Mouse (Mus musculus) heart, postnatal 10 days (tissue): Measurements from ENCODE around the gene Dync1i1. TPM values are rescaled to one million over a fixed set of nuclear protein-coding genes. Genes with fewer than 3 reads are reported as not detected.

Source experiments
- DNase-seq, 2 experiments: peaks; one replicate each; pipeline ENCODE4 v3.0.0; 2021
- intact Hi-C: fragments of 180-260 bp; cut with DNase I; formaldehyde crosslinking; loops from one replicate; pipeline ENCODE4 v1.15.1; 2025
- total RNA-seq, 2 experiments: library from RNA; stranded (reverse); gene quantifications; 2 replicates each; pipeline ENCODE4 v1.2.3; 2021

The Dync1i1 gene
- total RNA-seq, 2 experiments from 2014 or later, result 0.35 to 0.86 TPM

DNA sequence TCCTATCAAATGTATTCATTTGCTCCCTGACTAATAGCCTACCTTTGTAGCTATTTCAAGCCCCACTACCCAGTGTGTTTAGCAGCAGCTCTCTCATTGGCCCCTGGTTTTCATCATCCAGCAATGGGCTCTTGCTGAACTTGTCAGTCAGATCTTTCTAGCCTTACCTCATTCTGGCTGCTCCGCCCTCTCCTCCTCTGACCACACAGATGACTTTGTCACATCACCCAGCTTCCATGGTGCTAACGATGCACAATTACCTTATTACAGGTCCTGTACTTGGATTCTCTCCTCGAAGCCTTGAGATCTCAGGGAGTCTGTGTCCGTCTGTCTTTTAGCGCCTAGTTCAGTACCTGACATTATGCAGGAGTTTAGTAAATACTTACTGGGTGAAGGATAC, 120.7 kb downstream of the Dync1i1 start:
- intact Hi-C loops, result no loop called here
- DNase-seq, result no peak

DNA sequence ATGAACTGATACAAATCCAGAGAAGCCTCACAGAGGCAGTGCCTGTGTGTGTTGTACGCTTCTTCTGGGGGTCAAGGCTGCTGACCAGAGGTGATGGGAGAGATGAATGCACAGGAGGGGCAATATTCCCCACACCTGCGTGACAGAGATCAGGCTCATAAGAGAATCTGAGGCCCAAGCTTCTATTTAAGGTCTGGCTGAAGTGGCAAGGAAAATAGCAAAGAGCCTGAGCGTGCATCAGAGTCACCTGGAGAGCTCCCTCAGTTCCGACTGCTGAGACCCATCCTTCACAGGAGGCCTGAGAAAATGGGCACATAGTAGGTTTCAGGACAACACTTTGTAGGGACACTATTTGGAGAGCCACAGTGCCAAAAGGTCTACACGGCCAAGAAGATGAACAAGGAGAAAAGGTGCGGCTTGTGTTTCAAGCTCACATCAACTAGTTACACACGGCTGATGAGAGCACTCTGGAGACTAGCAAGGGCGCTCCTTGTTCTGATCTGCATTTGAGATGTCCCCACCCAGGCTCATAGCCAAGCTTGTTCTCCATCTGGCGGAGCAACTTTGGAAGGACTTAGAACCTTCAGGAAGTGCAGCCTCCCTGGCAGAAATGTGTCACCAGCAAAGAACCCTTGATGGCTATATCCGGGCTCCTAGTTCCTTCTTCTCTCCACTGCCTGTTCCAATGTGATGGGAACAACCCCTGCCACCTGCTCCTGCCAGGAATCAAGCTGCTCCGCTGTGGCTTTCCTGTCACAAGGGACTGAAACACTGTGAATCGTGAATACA, 128.8 kb downstream of the Dync1i1 start:
- intact Hi-C loops, result no loop called here
- DNase-seq, result no peak

DNA sequence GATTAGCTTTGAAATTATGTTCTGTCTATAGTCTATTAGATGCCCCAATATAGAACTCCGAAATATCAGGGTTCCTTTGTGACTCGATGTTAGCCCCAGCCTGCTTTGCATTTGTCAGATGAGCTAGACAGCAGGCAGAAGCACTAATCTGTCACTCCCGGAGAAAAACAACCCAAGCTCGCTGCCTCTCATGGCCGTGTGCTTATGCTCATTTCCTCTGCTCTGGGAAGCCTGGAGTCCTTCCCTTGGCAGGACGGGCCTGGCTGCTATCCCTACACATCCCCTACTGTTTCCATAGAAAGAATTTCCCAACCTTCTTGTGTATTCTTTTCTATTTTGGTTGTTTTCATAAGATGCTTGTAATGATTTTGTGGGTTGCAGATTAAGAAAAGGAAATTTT, 130.1 kb downstream of the Dync1i1 start:
- intact Hi-C loops, result loop anchor here (5.0 kb wide), 1 partner anchor 152 kb away; no protein-coding TSS in a partner anchor
- no peak for DNase-seq

DNA sequence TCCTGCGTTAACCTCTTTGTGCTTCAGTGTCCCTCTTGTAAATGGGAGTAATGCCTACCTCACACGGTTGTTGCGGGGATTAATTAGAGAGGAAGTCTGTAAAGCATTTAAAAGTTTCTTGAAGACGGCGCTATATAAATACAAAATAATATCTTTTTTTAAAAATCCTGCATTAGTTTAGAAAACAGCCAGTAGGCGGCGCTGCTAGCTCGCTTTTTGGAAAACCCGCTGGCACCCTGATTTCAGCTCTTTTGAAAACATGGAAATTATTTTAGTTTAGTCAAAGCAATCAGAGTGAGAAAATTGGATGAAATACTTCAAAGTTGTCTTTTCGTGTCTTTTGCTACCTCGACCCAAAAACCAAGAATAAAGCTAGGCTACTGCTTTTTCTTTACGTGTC, 132.9 kb downstream of the Dync1i1 start:
- intact Hi-C loops, result loop anchor here (1.0 to 5.0 kb wide), 3 partner anchors 149 to 1057 kb away; no protein-coding TSS in a partner anchor
- DNase-seq, result peak; percentile 22 to 64

DNA sequence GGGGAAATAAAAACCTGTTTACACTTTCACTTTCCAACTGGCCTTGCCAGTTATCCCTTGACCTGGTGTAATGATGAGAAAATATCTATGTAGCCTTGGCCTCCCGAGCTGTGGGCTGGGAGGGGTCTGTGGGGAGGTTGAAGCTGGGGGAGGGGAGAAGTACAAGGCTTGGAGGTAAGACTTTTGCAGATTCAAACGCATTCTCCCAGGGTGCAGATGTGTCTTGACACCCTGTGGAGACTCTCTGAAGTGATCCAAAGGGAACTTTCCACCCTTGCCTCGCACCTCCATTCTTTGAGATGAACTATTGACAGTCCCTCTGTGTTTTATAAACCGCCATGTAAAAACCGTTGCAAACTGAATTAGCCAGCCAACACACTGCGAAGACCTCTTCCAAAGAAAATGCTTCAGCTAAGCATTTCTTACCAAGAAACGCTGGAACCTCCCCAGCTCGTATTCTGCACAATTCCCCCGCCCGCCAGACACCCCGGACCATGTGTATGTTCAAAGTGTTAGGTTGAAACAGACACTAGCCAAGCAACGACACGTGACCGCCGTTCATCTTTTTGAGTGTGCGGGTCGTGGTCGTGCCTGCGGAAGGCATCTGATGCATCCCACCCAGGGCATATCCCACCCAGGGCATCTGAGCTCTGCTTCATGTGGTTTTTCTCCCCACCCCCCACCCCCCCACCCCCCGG, 133.6 kb downstream of the Dync1i1 start:
- no peak for DNase-seq
- intact Hi-C loops, result loop anchor here (1.0 to 5.0 kb wide), 3 partner anchors 148 to 1056 kb away; no protein-coding TSS in a partner anchor

DNA sequence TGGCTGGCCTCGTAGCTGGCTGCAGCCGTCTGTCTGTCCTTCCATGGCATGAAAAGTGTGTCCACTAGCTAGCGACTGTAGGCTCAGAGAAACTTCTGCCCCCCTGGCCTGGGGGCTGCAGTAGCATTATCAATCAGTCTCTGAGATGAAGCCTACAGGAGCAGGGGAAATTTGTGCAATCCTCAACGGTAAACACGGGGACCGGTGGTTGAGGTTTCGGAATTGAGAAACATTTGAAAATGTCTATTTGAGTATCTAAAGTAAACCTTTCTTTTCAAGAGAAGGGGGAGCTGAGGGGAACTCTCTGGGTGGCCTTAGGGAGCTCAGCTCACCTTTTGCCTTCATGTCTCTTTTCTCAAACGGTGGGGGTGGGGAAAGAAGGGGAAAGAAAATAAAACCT, 134.2 kb downstream of the Dync1i1 start:
- intact Hi-C loops, result loop anchor here (5.0 kb wide), 1 partner anchor 148 kb away; no protein-coding TSS in a partner anchor
- DNase-seq, result no peak

DNA sequence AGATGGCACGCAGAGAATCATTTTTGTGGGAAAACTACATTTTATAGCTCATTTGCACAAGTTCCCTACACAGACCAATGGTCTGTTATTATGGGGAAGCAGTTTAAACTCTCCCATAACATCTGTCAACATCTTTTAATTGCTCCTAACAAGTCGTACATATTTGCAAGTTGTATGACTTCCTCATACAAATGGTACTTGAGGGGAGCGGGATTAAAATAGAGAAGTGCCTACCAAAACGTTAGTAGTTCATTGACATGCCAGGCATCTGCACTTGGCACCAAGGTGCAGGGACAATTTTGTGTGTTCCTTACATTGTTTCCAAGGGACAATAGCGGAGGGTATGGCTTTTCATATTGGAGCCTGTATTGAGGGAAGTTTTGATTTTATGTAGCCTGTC, 140.7 kb downstream of the Dync1i1 start:
- intact Hi-C loops, result no loop called here

DNA sequence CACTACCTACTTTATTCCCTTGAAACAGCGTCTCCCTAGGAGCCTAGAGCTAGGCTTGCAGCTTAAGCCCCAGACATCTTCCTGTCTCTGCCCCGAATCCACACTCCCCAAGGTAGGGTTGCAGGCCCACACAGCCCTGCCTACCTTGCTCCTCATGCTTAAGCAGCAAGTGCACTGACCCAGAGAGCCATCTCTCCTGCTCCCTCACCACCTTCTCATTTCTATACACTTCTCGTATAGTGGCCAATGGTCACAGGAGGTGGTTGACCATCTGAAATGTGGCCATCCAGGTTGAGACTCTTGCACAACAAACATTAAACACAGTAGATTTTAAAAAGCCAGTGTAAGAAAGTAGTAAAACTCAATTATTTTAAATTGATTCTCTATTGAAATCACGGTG, 141.8 kb downstream of the Dync1i1 start:
- intact Hi-C loops, result no loop called here
- no peak for DNase-seq

More for the DNA sequence above, 140.7 kb downstream of the Dync1i1 start:
- no peak for DNase-seq

DNA sequence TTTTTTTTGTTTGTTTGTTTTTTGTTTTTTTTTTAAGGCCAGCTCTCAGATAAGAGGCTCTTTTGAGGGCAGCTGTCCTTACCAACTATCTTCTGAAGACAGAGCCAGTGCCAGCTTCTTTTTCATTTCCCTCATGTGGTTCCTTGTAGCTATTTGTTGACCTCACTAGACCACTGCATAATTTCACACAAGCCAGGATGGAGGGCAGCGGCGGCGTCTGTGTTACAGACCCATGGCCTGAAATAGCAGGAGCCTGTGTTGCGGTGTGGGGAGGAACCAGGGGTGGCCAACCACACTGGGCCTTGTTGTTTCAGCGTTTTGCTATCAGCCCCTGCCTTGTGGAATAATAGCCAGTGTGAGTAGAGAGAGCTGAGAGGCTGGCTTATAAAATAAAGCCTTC, 145.6 kb downstream of the Dync1i1 start:
- intact Hi-C loops, result no loop called here
- DNase-seq, result no peak

DNA sequence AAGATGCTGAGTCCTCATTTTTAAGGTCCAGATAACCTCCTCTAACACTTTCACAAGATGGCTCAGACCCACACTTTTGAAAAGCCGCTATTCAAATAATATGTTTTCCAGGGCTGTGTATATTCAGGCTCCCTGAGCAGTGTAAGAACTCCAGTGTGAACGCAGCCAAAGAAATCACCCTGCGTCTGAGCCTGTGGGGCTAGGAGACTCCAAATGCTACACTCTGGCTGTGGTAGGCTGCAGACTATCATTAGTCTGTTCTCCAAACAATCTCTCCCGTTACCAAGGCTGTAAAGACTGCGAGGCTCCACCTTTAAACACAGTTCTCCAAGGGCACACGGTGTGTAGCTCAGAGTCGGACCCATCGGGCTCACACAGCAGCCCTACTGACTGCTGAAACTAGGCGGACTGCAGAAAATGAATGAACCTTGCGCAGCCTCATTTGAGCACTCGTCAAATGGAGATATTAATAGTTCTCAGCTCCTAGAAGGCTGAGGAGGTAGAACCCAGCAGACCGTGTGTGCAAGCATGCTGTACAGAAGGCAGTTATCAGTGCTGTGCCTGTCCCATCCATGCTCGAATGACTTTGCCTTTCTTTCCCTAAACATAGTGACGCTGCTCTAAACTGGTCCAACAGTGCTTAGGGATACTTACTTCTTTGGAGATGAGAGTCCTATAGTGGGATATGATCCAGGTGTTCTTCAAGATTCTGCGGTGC, 146.3 kb downstream of the Dync1i1 start:
- DNase-seq, result no peak
- intact Hi-C loops, result no loop called here

DNA sequence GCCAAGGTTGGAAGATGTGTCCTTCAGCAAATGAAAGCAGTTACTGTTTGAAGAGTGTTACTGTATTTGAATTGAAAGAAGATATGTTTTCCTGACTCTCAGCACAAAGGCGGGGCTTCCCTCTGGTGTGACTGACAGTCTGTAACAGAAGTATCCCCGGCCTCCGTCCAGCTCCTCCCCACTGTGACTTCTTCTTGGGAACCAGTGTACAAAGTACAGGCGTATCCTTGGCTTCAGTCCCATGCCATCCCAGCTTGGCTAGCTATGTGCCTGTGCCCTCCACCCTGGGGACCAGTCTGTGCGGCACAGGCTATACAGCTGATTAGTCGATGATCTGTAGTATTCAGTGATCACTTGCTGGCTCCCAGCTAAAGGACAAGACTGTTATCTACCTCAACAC, 163.9 kb downstream of the Dync1i1 start:
- DNase-seq, result no peak
- intact Hi-C loops, result no loop called here

DNA sequence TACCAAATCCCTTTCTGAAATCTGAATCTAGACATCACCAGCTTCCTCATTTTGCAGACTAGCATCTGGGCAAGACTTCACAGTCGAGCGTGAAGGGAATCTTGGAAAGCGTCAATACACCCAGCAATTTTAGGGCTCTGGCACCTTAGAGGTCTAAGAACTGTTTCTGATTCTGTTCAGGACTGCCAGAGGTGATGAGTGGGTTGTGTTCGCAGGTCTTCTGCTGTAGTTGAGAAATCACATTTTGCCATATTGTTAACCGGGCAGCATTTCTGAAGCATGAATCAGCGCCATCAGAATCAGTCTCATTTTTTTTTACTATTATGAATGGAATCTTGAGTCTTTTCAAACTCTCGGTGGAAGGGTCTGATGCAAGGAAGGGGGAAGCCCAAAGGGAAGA, 185.9 kb downstream of the Dync1i1 start:
- DNase-seq, result no peak
- intact Hi-C loops, result no loop called here

DNA sequence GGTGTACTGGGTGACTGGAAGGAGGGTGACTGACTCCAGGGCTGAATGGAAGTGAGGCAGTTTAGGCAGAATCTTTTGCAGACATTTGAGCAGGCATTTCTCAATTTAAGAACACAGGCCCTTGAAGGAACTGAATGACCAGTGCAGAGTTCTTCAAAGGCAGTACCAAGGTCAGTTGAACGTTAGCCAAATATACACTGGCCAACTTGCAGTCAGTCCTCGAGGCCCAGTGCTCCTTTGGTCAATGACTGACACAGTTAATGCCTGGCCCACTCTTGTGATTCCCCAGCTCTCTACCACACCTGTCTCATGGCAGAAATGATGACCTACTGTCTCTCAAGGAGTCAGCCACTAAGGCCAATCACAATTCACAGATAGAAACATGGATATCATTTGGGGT, 189.6 kb downstream of the Dync1i1 start:
- no peak for DNase-seq
- intact Hi-C loops, result no loop called here

DNA sequence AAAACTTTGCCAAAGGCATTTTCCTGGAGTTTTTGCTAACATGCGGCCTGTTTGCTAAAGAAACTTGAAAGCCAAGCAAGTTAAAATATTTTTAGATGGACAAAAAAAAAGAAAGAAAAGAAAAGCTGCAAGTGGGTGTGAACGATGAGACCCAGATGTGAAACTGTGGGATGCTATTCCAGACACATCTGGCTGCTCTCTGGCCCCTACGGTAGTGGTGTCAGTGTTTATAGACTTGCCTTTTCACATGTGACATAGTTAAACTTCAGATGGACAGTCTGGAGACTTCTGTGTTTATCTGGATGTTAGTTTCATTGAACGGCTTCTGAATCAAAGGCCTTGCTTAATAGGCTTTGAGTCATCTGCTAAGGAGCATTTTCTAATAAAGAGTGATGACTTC, 195.2 kb downstream of the Dync1i1 start:
- intact Hi-C loops, result no loop called here
- no peak for DNase-seq

DNA sequence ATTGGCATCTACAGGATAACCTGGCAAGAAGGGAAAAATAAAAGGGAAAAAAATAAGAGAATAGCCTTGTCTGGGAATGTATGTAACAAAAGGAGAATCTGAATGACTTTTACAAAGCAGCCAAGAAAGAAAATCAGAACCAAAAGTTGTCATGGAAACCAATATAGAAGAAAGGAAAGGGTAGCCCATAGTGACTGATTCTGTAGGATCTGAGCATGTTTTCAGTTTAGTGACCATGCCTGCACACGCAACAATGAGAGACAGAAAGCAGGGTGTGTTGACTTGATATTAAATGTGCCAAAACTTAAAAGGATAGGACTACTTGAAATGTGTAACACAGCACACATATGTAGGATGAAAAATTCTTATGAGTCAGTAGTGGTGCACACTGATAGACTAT, 197.2 kb downstream of the Dync1i1 start:
- intact Hi-C loops, result no loop called here
- no peak for DNase-seq

DNA sequence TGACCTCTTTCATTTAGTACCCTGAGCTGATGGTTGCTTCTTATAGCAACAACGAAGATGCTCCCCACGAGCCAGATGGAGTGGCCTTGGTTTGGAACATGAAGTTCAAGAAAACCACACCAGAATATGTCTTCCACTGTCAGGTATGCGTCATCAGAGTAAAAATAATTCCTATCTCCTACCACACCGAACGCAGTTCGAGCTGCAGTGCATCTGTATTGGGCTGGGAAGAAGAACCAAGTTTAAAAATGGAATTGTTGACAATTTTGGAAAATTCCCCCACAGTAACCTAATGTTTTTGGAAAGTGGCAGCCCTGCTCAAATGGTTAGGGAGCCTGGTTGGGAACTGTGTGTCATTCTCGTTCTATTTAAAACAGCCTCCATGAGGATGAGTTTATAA, 197.7 kb downstream of the Dync1i1 start:
- no peak for DNase-seq
- intact Hi-C loops, result no loop called here

DNA sequence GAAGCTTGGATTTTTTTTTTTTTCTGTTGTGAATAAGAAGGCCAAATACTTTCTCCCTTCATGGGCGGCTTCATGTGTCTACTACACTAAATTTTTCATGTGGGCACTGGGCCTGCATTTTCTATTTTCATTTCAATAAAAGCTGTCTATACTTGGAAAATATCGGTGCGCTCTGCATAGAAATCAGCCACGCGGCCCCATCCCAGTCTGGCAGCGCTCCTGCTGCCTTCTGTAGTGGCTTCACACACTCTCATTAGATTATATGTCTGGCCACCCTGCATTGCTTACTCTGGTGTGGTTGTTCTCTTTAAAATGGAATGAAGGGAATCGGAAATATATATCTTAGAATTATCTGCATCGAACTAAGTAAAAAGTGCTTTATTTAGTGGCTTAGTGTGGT, 204.7 kb downstream of the Dync1i1 start:
- intact Hi-C loops, result no loop called here
- DNase-seq, result no peak

DNA sequence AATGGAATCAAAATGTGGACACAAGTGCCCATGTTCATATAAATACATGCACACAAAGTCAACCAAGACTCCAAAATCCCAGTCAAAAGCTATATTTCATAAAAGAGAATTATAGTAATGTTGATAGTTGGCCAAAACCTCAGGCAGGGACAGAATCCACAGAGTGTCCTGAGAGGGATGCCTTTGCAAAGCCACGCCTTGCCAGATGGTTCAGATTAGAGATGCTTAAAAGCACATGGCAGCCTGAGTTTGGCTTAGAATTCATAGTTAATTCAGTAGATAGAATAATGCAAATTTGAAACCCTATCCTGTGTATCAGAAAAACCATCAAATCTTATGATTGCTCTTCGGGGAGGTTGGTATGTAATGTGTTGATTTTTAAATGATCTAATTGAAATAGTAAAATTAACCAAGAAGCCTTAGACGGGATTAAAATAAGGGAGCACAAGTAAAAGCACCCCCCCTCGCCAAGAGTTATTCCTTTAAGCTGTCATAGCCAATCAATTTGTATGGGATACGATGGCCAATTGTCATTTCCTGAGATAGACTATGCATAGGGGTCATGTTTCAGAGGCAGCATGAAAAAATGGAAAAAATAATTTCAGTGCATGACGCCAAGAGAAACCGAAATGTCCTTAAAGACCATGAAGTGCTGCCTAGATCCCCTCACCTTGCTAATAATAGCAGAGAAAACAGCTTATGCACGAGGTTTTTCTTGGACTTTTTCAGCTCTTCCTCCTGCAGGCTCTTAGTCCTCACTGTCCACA, 210.3 kb downstream of the Dync1i1 start:
- DNase-seq, result no peak
- intact Hi-C loops, result no loop called here

DNA sequence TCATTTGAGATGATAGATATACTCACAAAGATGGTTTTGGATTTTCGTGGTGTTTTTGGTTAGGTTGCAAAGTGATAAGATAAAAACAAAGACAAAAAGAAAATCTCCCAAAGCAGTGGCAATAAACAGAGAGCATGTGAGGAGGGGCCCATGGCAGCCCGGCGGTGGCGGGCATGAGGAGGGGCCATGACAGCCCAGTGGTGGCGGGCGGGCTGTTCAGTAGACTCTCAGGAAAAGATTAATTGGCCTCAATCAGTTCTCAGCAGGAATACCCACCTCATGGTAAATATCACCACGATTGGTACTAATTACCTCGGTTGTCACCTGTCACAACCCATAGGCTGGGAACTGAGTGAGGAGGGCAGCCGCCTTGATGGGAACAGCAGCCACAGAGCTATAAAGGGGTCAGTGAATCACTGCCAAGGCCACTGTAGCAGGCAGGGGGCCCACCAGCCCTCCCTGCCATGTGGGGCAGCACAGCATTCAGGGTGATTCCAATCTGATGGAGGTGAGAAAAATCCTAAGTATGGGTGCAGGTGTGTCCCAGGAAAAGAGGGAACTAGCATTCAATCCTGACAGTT, 224.5 kb downstream of the Dync1i1 start:
- intact Hi-C loops, result no loop called here
- DNase-seq, result no peak

DNA sequence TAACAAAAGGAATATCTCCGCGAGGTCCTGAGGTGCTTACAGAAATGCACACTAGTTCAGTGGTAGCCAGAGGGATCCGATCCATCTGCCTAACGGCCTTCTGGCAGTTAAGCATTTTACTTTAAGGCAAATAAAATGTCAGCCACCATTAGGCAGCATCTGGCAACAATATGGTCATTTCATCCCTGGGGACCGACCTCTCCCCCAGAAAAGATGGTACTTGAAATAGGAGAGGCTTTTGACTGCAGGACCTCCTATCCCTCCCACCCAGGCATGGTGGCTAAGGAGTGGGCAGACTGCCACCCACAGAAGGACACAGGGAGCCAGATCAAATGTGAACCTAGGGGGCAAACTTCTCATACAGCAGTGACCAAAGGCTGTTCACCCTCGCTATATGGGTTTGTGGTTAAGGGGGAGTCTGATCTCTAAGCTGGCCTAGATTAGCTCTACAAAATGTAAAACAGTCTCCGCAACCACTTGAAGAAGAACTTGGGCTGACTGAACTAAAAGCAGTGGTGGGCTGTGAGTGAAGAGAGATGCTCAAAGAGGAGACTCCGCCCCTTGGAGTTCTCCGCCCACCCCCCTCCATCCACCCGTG, 231.0 kb downstream of the Dync1i1 start:
- intact Hi-C loops, result no loop called here

More for the DNA sequence above, 231.0 kb downstream of the Dync1i1 start:
- DNase-seq, result no peak
